Comparison of ENCODE assay signal across 9 mouse cellular contexts in the genomic region with DNA sequence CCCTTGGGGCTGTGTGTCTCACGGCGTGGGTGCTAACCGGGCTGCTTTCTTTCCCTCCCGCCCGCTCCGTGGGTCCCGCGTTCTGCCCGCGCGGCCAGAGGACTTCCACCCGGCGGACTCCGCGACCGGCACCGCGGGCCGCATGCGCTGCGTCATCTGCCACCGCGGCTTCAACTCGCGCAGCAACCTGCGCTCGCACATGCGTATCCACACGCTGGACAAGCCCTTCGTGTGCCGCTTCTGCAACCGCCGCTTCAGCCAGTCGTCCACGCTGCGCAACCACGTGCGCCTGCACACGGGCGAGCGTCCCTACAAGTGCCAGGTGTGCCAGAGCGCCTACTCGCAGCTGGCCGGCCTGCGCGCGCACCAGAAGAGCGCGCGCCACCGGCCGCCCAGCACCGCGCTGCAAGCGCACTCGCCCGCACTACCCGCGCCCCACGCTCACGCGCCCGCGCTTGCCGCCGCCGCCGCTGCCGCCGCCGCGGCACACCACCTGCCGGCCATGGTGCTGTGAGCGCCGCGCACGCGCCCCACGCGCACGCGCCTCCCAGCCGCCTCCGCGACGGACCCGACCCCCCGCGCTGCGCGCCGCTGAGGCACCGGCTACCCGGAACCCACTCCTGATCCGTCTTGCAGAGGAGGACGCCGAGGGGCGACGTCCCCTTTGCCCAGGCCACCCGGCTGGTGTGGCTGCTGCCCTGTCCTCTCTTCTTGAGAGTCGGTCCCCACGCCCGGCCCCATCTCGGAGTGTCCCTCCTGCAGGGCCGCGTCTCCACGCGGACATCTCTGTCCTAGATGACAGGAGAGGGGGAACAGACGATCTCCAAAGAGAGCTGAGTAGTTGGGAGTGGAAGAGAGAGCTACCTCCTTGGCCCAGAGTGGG. TPM values are rescaled to one million over a fixed set of nuclear protein-coding genes. Genes with fewer than 3 reads are reported as not detected.
A peak's percentile ranks its signal among the peaks of the same experiment; 100 is the strongest.
DNase-seq lines count a peak whose midpoint lies in the region; ATAC-seq and TF ChIP-seq lines count a peak whose summit lies in the region.
"Had no signal": no experiment of that assay in that cellular context is flagged by ENCODE, and none has a peak within 500 bp of the region (broad histone marks: within the 10 kb centered on the region; RNA-seq: fewer than 3 reads in every experiment).

No protein-coding gene starts in this region.

- DNase-seq in cerebellum, adult 18-20 months: peak; percentile 27 to 57
- DNase-seq in cerebellum, adult 9-10 months: no peak
- no peak for DNase-seq in ES-E14 (ENCODE audit: low read depth, low spot score)
- peak; percentile 83 to 87 for DNase-seq in right cerebral cortex, postnatal 10 days (ENCODE audit: low spot score in 2 of 2)
- no peak for DNase-seq in gastrocnemius, postnatal 36 days

- intact Hi-C loops in gastrocnemius, postnatal 36 days (cut with DNase I): no loop called here

- peaks cover 75% of the 10 kb centered on the region for H3K27me3 ChIP-seq in embryonic facial prominence, embryonic 15.5 days
- peaks cover 57% of the 10 kb centered on the region for H3K27me3 ChIP-seq in intestine, embryonic 16.5 days (replicated peaks; ENCODE audit: control insufficient read depth, insufficient read depth, low read length)
- peaks cover 87% of the 10 kb centered on the region for H3K27me3 ChIP-seq in limb, embryonic 15.5 days

- WGBS in embryonic facial prominence, embryonic 15.5 days: under 1% methylated on average over 102 of the region's 109 CpGs
- WGBS in intestine, embryonic 16.5 days: under 1% methylated on average over 90 of the region's 109 CpGs
- WGBS in limb, embryonic 15.5 days: under 1% methylated on average over 109 of the region's 109 CpGs

- H3K9ac ChIP-seq in ES-E14 (ENCODE audit: insufficient read depth, low read depth, low read length, poor library complexity, severe bottlenecking): peak overlapping the region; percentile 59
- no peak overlapping the region for H3K9ac ChIP-seq in embryonic facial prominence, embryonic 15.5 days
- H3K9ac ChIP-seq in intestine, embryonic 16.5 days (ENCODE audit: low read depth, low read length): peak overlapping the region; percentile 49
- peak overlapping the region; percentile 17; the same call in 1 of the 2 replicates for H3K9ac ChIP-seq in limb, embryonic 15.5 days

- ATAC-seq in embryonic facial prominence, embryonic 15.5 days (ENCODE audit: insufficient number of reproducible peaks, low FRiP score, low TSS enrichment, low read depth): peak; percentile 19; the same call in 1 of the 2 replicates
- peak; percentile 65 for ATAC-seq in intestine, embryonic 16.5 days
- no peak for ATAC-seq in limb, embryonic 15.5 days (ENCODE audit: insufficient number of reproducible peaks, low FRiP score, low TSS enrichment, low read depth)

- no peak overlapping the region for H3K27ac ChIP-seq in ES-E14 (ENCODE audit: insufficient read depth, low read depth, low read length, poor library complexity, severe bottlenecking)
- no peak overlapping the region for H3K27ac ChIP-seq in embryonic facial prominence, embryonic 15.5 days (replicated peaks)
- H3K27ac ChIP-seq in intestine, embryonic 16.5 days (ENCODE audit: low read length): no peak overlapping the region
- no peak overlapping the region for H3K27ac ChIP-seq in limb, embryonic 15.5 days

- in situ Hi-C loops in ES-E14 (cut with MboI; ENCODE audit: low sequenced_read_pairs in 2 of 2, unreplicated experiment in 2 of 2): loop anchor here in 1 of 2 experiments (10.0 kb wide), 1 partner anchor 169 kb away; no protein-coding TSS in a partner anchor

- no peaks in the 10 kb centered on the region for H3K4me1 ChIP-seq in ES-E14 (ENCODE audit: control insufficient read depth in 2 of 2, insufficient read depth in 2 of 2, low read length in 2 of 2, poor library complexity in 1 of 2)
- H3K4me1 ChIP-seq in embryonic facial prominence, embryonic 15.5 days: peaks cover 17% of the 10 kb centered on the region
- H3K4me1 ChIP-seq in intestine, embryonic 16.5 days (ENCODE audit: control insufficient read depth, insufficient read depth, low read length): peaks cover 11% of the 10 kb centered on the region
- peaks cover 16% of the 10 kb centered on the region for H3K4me1 ChIP-seq in limb, embryonic 15.5 days

- peak overlapping the region; percentile 66 to 77 for H3K4me3 ChIP-seq in ES-E14 (ENCODE audit: insufficient read depth in 1 of 2, low read depth in 1 of 2, low read length in 2 of 2, poor library complexity in 1 of 2, severe bottlenecking in 1 of 2)
- H3K4me3 ChIP-seq in embryonic facial prominence, embryonic 15.5 days (replicated peaks): peak overlapping the region; percentile 52
- peak overlapping the region; percentile 62 for H3K4me3 ChIP-seq in intestine, embryonic 16.5 days (ENCODE audit: low read length)
- H3K4me3 ChIP-seq in limb, embryonic 15.5 days: peak overlapping the region; percentile 54

- no peaks in the 10 kb centered on the region for H3K9me3 ChIP-seq in ES-E14 (ENCODE audit: control insufficient read depth, insufficient read depth, low read depth, low read length)
- H3K9me3 ChIP-seq in embryonic facial prominence, embryonic 15.5 days (replicated peaks): 0 out of 2 replicates have a peak, but pooled peaks cover 3% of the 10 kb centered on the region
- H3K9me3 ChIP-seq in intestine, embryonic 16.5 days (ENCODE audit: control insufficient read depth, low read length): no peaks in the 10 kb centered on the region
- H3K9me3 ChIP-seq in limb, embryonic 15.5 days: no peaks in the 10 kb centered on the region

- no peaks in the 10 kb centered on the region for H3K36me3 ChIP-seq in ES-E14 (ENCODE audit: control insufficient read depth, insufficient read depth, low read length, poor library complexity, severe bottlenecking)
- H3K36me3 ChIP-seq in embryonic facial prominence, embryonic 15.5 days: no peaks in the 10 kb centered on the region
- no peaks in the 10 kb centered on the region for H3K36me3 ChIP-seq in intestine, embryonic 16.5 days (ENCODE audit: control insufficient read depth, insufficient read depth, low read length)
- H3K36me3 ChIP-seq in limb, embryonic 15.5 days: no peaks in the 10 kb centered on the region

- H3K4me2 ChIP-seq in embryonic facial prominence, embryonic 15.5 days (replicated peaks): peak overlapping the region; percentile 96
- peak overlapping the region; percentile 98 for H3K4me2 ChIP-seq in intestine, embryonic 16.5 days (ENCODE audit: low read depth, low read length)
- H3K4me2 ChIP-seq in limb, embryonic 15.5 days: peak overlapping the region; percentile 100

TF ChIP-seq in ES-E14, 5 proteins besides CTCF, POLR2A, EP300 and RAD21:
- TF ChIP-seq ZNF384 (IDR thresholded peaks at IDR 0.05; ENCODE audit: low read depth, low read length) (no peak), ZC3H11A (IDR thresholded peaks at IDR 0.05; ENCODE audit: borderline replicate concordance, low read depth, low read length) (no peak), HCFC1 (IDR thresholded peaks at IDR 0.05; ENCODE audit: borderline replicate concordance, insufficient read depth, low read length) (no peak), CHD2 (IDR thresholded peaks at IDR 0.05; ENCODE audit: low read depth, low read length) (no peak), MAFK (IDR thresholded peaks at IDR 0.05; ENCODE audit: insufficient read depth, low read depth, low read length) (no peak)

RNA-seq across cellular contexts. Expression of gene Prdm12, which starts 14.4 kb away (rescaled TPM):
- total RNA-seq in ES-E14 (2012; rRNA removed): 0.13 TPM in 1 of 2 replicates, not detected in the other
- 0.08 and 0.19 TPM in 2 replicates for polyA plus RNA-seq in embryonic facial prominence, embryonic 15.5 days (2015; fragmentation: Nextera tagmentation; extraction: Ambion mirVana)
- not detected in 2 replicates for polyA plus RNA-seq in intestine, embryonic 16.5 days (2015; fragmentation: Nextera tagmentation; extraction: Ambion mirVana)
- polyA plus RNA-seq in limb, embryonic 15.5 days (2015; fragmentation: Nextera tagmentation; extraction: Ambion mirVana): not detected in 2 replicates
- total RNA-seq in gastrocnemius, postnatal 36 days (2021): not detected
- polyA plus RNA-seq: large intestine, adult 2 months had no signal

RNA-seq across cellular contexts. Expression of gene Exosc2, which starts 16.3 kb away (rescaled TPM):
- total RNA-seq in ES-E14 (2012; rRNA removed): 103 and 105 TPM in 2 replicates
- 61.8 and 64.0 TPM in 2 replicates for polyA plus RNA-seq in embryonic facial prominence, embryonic 15.5 days (2015; fragmentation: Nextera tagmentation; extraction: Ambion mirVana)
- polyA plus RNA-seq in intestine, embryonic 16.5 days (2015; fragmentation: Nextera tagmentation; extraction: Ambion mirVana): 51.3 and 64.3 TPM in 2 replicates
- polyA plus RNA-seq in limb, embryonic 15.5 days (2015; fragmentation: Nextera tagmentation; extraction: Ambion mirVana): 54.3 and 56.6 TPM in 2 replicates
- total RNA-seq in gastrocnemius, postnatal 36 days (2021): 1 to 10 TPM; 6.1 to 7.5 TPM

RNA-seq across cellular contexts. Expression of gene Abl1, which starts 34.0 kb away (rescaled TPM):
- total RNA-seq in ES-E14 (2012; rRNA removed): 39.9 and 41.9 TPM in 2 replicates
- 40.9 and 42.3 TPM in 2 replicates for polyA plus RNA-seq in embryonic facial prominence, embryonic 15.5 days (2015; fragmentation: Nextera tagmentation; extraction: Ambion mirVana)
- polyA plus RNA-seq in intestine, embryonic 16.5 days (2015; fragmentation: Nextera tagmentation; extraction: Ambion mirVana): 25.1 and 26.2 TPM in 2 replicates
- 37.7 and 40.1 TPM in 2 replicates for polyA plus RNA-seq in limb, embryonic 15.5 days (2015; fragmentation: Nextera tagmentation; extraction: Ambion mirVana)
- total RNA-seq in gastrocnemius, postnatal 36 days (2021): 10 to 100 TPM; 21.9 to 22.3 TPM

Comparison
In these comparisons a context has a peak if more than half of its experiments do, and no peak if none do; other contexts are left out.
1. DNase-seq: peak in cerebellum, adult 18-20 months (2 of 2) and right cerebral cortex, postnatal 10 days (2 of 2); none in cerebellum, adult 9-10 months (single experiment), ES-E14 (single experiment) and gastrocnemius, postnatal 36 days (0 of 2).
2. Peak in every context shown above with its lines, with median percentiles within 50 percentile points of each other: H3K4me3 ChIP-seq and H3K4me2 ChIP-seq.